Mouse (Mus musculus): Measurements from ENCODE around the gene AI987944.

The AI987944 gene

DNA sequence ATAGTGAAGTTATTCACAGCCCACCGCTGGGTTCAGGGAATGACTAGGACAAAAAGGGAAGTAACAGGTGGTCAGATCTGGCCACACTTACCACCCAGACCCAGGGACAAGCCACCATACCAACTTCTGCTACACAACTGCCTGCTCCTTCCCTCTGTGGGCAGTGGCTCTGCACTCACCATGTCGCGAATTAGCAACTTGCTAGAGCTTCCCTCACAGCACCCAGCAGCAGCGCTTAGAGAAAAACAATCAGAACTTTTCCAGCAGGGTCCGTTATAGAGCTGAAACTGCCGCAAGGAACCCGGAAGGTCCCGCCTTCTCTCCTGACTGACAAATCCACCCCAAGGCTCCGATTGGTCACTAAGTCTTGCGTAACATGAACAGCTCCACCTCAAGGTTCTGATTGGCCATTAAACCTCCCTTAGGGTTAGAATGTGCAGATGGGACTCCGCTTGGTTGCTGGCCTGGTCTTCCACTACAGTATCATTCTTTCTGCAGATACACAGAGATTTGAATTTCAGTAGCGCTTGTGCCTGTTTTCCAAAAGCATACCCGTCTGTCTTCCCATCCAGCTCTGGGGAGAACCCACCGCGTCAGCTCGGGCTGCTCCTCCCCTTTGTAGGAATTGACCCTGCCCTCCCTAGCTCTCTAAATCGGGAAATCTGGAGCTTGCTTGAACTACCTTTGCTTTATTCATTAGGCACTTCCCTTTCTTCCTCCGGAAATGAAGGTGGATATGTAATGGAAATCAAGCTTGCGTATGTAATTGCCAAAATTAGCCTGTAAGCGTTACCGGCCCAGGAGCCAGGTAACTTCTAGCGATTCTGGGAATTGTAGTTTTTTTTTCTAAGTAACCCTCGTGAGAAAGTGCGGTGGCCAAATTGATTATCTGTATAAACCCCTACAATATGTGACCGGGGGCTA, at the start of gene AI987944:
TSS of gene AI987944 (minus strand) at position 332 of the 924 bp plus-strand sequence.
- DNase-seq (ENCODE audit: low read depth, low spot score): peak; percentile 98

DNA sequence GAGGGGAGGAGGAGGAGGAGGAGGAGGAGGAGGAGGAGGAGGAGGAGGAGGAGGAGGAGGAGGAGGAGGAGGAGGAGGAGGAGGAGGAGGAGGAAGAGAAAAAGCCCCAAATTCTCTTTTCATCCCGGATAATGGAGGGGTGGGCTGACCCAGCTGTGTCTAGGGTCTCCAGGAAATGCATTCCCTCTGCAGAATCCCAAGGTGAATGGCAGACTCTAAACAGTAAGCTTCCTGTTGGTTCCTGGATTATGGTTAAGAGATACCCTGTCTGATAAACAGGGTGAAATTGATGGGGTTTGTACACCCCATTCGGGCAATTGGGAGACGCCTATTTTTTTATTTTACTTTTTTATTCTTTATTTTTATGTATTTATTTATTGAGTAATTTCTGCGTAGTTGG, 951 bp upstream of the AI987944 start:
- DNase-seq (ENCODE audit: low read depth, low spot score): peak; percentile 0

All from brain, adult 2 months (tissue).